Mouse (Mus musculus): ENCODE data around the gene Rheb.

DNA sequence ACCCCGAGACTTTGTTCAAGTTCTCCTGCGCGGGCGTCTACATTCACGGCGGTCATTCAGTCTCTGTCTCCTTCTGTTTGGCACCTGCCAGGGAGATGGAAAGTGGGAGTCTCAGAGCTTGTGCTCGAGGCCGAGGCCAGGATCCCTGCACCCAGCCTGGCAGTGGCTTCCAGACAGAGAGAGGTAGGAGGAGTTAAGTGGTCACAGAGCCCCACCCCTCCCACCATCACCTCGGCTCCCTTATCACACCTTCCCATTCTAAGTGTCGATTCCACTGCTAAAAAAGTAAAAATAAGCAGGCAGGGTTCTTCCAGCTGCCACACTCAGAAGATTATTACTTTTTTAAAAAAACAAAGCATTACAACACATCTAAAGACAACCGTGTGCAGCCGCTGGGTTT is 21.4 kb upstream of the Rheb start:
- TF ChIP-seq CTCF (IDR thresholded peaks at IDR 0.05; ENCODE audit: control insufficient read depth, insufficient read depth, insufficient read length) (no peak), CEBPB (IDR thresholded peaks at IDR 0.05; ENCODE audit: low read depth) (no peak)
